Mouse (Mus musculus) hindbrain, embryonic 16.5 days (tissue): ENCODE measurements around the gene Zrsr1. TPM values are rescaled to one million over a fixed set of nuclear protein-coding genes. Genes with fewer than 3 reads are reported as not detected.
A peak's percentile ranks its signal among the peaks of the same experiment; 100 is the strongest.

Experiments
- ATAC-seq: fragments of 200-750 bp; cut with Nextera tagmentation; 2 replicates; pipeline ENCODE4 v1.8.0; 2017; ENCODE audit warnings: moderate TSS enrichment, moderate library complexity
- H3K27ac ChIP-seq: fragments of 300-500 bp; sonication (generic); 2 replicates; pipeline ENCODE4 v1.5.1; 2014; ENCODE audit warnings: low read depth, mild to moderate bottlenecking, control low read depth, low read length, moderate library complexity
- H3K27me3 ChIP-seq: fragments of 300-500 bp; sonication (generic); replicated peaks from 2 replicates; pipeline ENCODE4 v1.6.1; 2014; ENCODE audit warnings: low read length; ENCODE audit not compliant: control insufficient read depth, insufficient read depth
- H3K36me3 ChIP-seq: fragments of 300-500 bp; sonication (generic); 2 replicates; pipeline ENCODE4 v1.6.1; 2014; ENCODE audit warnings: mild to moderate bottlenecking, low read length, moderate library complexity, mixed read lengths; ENCODE audit not compliant: control insufficient read depth, insufficient read depth
- H3K4me1 ChIP-seq: fragments of 300-500 bp; sonication (generic); 2 replicates; pipeline ENCODE4 v1.6.1; 2014; ENCODE audit warnings: low read depth, low read length; ENCODE audit not compliant: control insufficient read depth, insufficient read depth
- H3K4me2 ChIP-seq: fragments of 300-500 bp; sonication (generic); 2 replicates; pipeline ENCODE4 v1.6.1; 2014; ENCODE audit warnings: mild to moderate bottlenecking, low read length, control low read depth, moderate library complexity
- H3K4me3 ChIP-seq: fragments of 300-500 bp; sonication (generic); 2 replicates; pipeline ENCODE4 v1.5.1; 2014; ENCODE audit warnings: mild to moderate bottlenecking, low read length, control low read depth, moderate library complexity
- H3K9ac ChIP-seq: fragments of 300-500 bp; sonication (generic); 2 replicates; pipeline ENCODE4 v1.6.1; 2014; ENCODE audit warnings: low read depth, mild to moderate bottlenecking, control low read depth, low read length, moderate library complexity
- H3K9me3 ChIP-seq: fragments of 300-500 bp; sonication (generic); 2 replicates; pipeline ENCODE4 v1.6.1; 2014; ENCODE audit warnings: mild to moderate bottlenecking, low read length, moderate library complexity; ENCODE audit not compliant: control insufficient read depth
- WGBS: fragments of 180-500 bp; shearing (Covaris S2); extraction: QIAGEN DNeasy Blood & Tissue Kit; methylation state at CpG from one replicate; pipeline ENCODE4 v1.1.7; 2014; 5-methylcytosine and 5-hydroxymethylcytosine counted together
- polyA plus RNA-seq: library from polyadenylated mRNA; unstranded; fragments of >200 nt; fragmentation: Nextera tagmentation; extraction: Ambion mirVana; gene quantifications from 2 replicates; pipeline ENCODE4 v1.2.1, GENCODE M21; 2015

The Zrsr1 gene
- polyA plus RNA-seq, 1 experiment from 2014 or later = 9.7 TPM

- H3K4me1 ChIP-seq = peaks cover 14% of the 10 kb centered on the region
- no peaks in the 10 kb centered on the region for H3K27me3 ChIP-seq
- H3K4me3 ChIP-seq = peak overlapping the region; percentile 95
- ATAC-seq = no peak
- no peaks in the 10 kb centered on the region for H3K9me3 ChIP-seq
- H3K9ac ChIP-seq = peak overlapping the region; percentile 95
- 13% methylated on average over 14 of the region's 14 CpGs for WGBS
- H3K4me2 ChIP-seq = peak overlapping the region; percentile 70
- peaks cover 19% of the 10 kb centered on the region for H3K36me3 ChIP-seq
- peak overlapping the region; percentile 93 for H3K27ac ChIP-seq
Observed at GRCm38 (mm10) chr11:22991218-22991835, 19.5 kb downstream of the Zrsr1 start.

GRCm38 (mm10) chr11:22994271-22994670 is 22.5 kb downstream of the Zrsr1 start:
- Histone ChIP-seq H3K4me3 (no peak overlapping the region), H3K27ac (no peak overlapping the region), H3K4me2 (no peak overlapping the region), H3K36me3 (peaks cover 27% of the 10 kb centered on the region), H3K9ac (no peak overlapping the region), H3K27me3 (no peaks in the 10 kb centered on the region), H3K9me3 (no peaks in the 10 kb centered on the region), H3K4me1 (peaks cover 14% of the 10 kb centered on the region)
- no peak for ATAC-seq
- WGBS = 88% methylated on average over 2 of the region's 2 CpGs

GRCm38 (mm10) chr11:22995461-22995860 is 23.7 kb downstream of the Zrsr1 start:
- H3K4me2 ChIP-seq = no peak overlapping the region
- H3K9me3 ChIP-seq = no peaks in the 10 kb centered on the region
- peaks cover 14% of the 10 kb centered on the region for H3K4me1 ChIP-seq
- no peak for ATAC-seq
- H3K4me3 ChIP-seq = no peak overlapping the region
- H3K9ac ChIP-seq = no peak overlapping the region
- H3K27me3 ChIP-seq = no peaks in the 10 kb centered on the region
- H3K36me3 ChIP-seq = peaks cover 36% of the 10 kb centered on the region
- no peak overlapping the region for H3K27ac ChIP-seq
- 93% methylated on average over 4 of the region's 4 CpGs for WGBS

- H3K27ac ChIP-seq = no peak overlapping the region
- H3K4me1 ChIP-seq = no peaks in the 10 kb centered on the region
- H3K9ac ChIP-seq = no peak overlapping the region
- WGBS = 79% methylated on average over 1 of the region's 1 CpGs
- no peak overlapping the region for H3K4me3 ChIP-seq
- H3K4me2 ChIP-seq = no peak overlapping the region
- no peaks in the 10 kb centered on the region for H3K27me3 ChIP-seq
- no peak for ATAC-seq
- no peaks in the 10 kb centered on the region for H3K9me3 ChIP-seq
- peaks cover 55% of the 10 kb centered on the region for H3K36me3 ChIP-seq
Observed at GRCm38 (mm10) chr11:22998308-22998707, 26.5 kb downstream of the Zrsr1 start.

- Histone ChIP-seq H3K27ac (no peak overlapping the region), H3K4me2 (no peak overlapping the region), H3K36me3 (peaks cover 38% of the 10 kb centered on the region), H3K4me3 (no peak overlapping the region), H3K27me3 (no peaks in the 10 kb centered on the region), H3K9ac (no peak overlapping the region), H3K9me3 (no peaks in the 10 kb centered on the region), H3K4me1 (no peaks in the 10 kb centered on the region; the same call in 1 of the 2 replicates)
- WGBS = 86% methylated on average over 1 of the region's 1 CpGs
- no peak for ATAC-seq
Observed at GRCm38 (mm10) chr11:23005276-23005675, 33.5 kb downstream of the Zrsr1 start.

GRCm38 (mm10) chr11:23007166-23007480 is 35.3 kb downstream of the Zrsr1 start:
- H3K36me3 ChIP-seq = peaks cover 24% of the 10 kb centered on the region
- H3K4me3 ChIP-seq = peak overlapping the region; percentile 64
- H3K27me3 ChIP-seq = no peaks in the 10 kb centered on the region
- peak overlapping the region; percentile 64 for H3K9ac ChIP-seq
- peak overlapping the region; percentile 97 for H3K27ac ChIP-seq
- H3K4me2 ChIP-seq = peak overlapping the region; percentile 90
- no peak for ATAC-seq
- 2% methylated on average over 6 of the region's 6 CpGs for whole genome bisulfite sequencing
- H3K4me1 ChIP-seq = no peaks in the 10 kb centered on the region; the same call in 1 of the 2 replicates
- H3K9me3 ChIP-seq = no peaks in the 10 kb centered on the region

- peak; percentile 95 for ATAC-seq
- H3K4me1 ChIP-seq = no peaks in the 10 kb centered on the region; the same call in 1 of the 2 replicates
- no peaks in the 10 kb centered on the region for H3K27me3 ChIP-seq
- H3K9me3 ChIP-seq = no peaks in the 10 kb centered on the region
- peak within 1 kb of the TSS; percentile 90 for H3K4me2 ChIP-seq
- H3K36me3 ChIP-seq = peaks cover 19% of the 10 kb centered on the region
- peak within 1 kb of the TSS; percentile 97 for H3K27ac ChIP-seq
- H3K9ac ChIP-seq = peak within 1 kb of the TSS; percentile 86
- under 1% methylated on average over 22 of the region's 22 CpGs for WGBS
- H3K4me3 ChIP-seq = peak within 1 kb of the TSS; percentile 64
Observed at GRCm38 (mm10) chr11:23007481-23008180, 35.8 kb downstream of the Zrsr1 start, which contains the start of gene Fam161a. Fam161a (plus strand) TSS chr11:23007531.

GRCm38 (mm10) chr11:23008181-23008823 is 36.5 kb downstream of the Zrsr1 start:
- Histone ChIP-seq H3K9me3 (no peaks in the 10 kb centered on the region), H3K4me3 (peak overlapping the region; percentile 64), H3K9ac (peak overlapping the region; percentile 86), H3K4me1 (no peaks in the 10 kb centered on the region; the same call in 1 of the 2 replicates), H3K4me2 (peak overlapping the region; percentile 90), H3K27ac (peak overlapping the region; percentile 97), H3K36me3 (peaks cover 17% of the 10 kb centered on the region), H3K27me3 (no peaks in the 10 kb centered on the region)
- WGBS = 0% methylated on average over 40 of the region's 40 CpGs
- ATAC-seq = peak; percentile 95

- H3K4me2 ChIP-seq = peak overlapping the region; percentile 90
- peaks cover 12% of the 10 kb centered on the region for H3K36me3 ChIP-seq
- no peaks in the 10 kb centered on the region for H3K27me3 ChIP-seq
- H3K9me3 ChIP-seq = no peaks in the 10 kb centered on the region
- ATAC-seq = no peak
- H3K4me3 ChIP-seq = peak overlapping the region; percentile 64
- WGBS = 35% methylated on average over 4 of the region's 4 CpGs
- no peak overlapping the region; the same call in 1 of the 2 replicates for H3K9ac ChIP-seq
- no peaks in the 10 kb centered on the region; the same call in 1 of the 2 replicates for H3K4me1 ChIP-seq
- no peak overlapping the region for H3K27ac ChIP-seq
Observed at GRCm38 (mm10) chr11:23008824-23009200, 37.0 kb downstream of the Zrsr1 start.
